Mouse (Mus musculus) heart, postnatal 0 days (tissue): ENCODE measurements around the gene Lamb3. TPM values are rescaled to one million over a fixed set of nuclear protein-coding genes. Genes with fewer than 3 reads are reported as not detected.

Source experiments
- ATAC-seq: fragments of 200-750 bp; cut with Nextera tagmentation; 2 replicates; pipeline ENCODE4 v1.8.0; 2017; ENCODE audit warnings: low read depth, moderate number of reproducible peaks, moderate library complexity; ENCODE audit not compliant: insufficient read depth
- DNase-seq: peaks from one replicate; pipeline ENCODE4 v3.0.0-alpha.2; 2016; ENCODE audit warnings: low spot score
- H3K27ac ChIP-seq: fragments of 300-500 bp; sonication (generic); 2 replicates; pipeline ENCODE4 v1.5.1; 2014; ENCODE audit warnings: low read depth, mild to moderate bottlenecking
- H3K27me3 ChIP-seq: fragments of 300-500 bp; sonication (generic); 2 replicates; pipeline ENCODE4 v1.6.1; 2014; ENCODE audit warnings: low read length, mixed read lengths; ENCODE audit not compliant: control insufficient read depth, insufficient read depth
- H3K36me3 ChIP-seq: fragments of 300-500 bp; sonication (generic); replicated peaks from 2 replicates; pipeline ENCODE4 v1.6.1; 2014; ENCODE audit warnings: low read length, mixed read lengths; ENCODE audit not compliant: control insufficient read depth, insufficient read depth
- H3K4me1 ChIP-seq: fragments of 300-500 bp; sonication (generic); 2 replicates; pipeline ENCODE4 v1.6.1; 2014; ENCODE audit warnings: antibody characterized with exemption; ENCODE audit not compliant: control insufficient read depth, insufficient read depth
- H3K4me2 ChIP-seq: fragments of 300-500 bp; sonication (generic); 2 replicates; pipeline ENCODE4 v1.6.1; 2014; ENCODE audit warnings: low read depth, mild to moderate bottlenecking, low read length, moderate library complexity
- H3K4me3 ChIP-seq: fragments of 300-500 bp; sonication (generic); 2 replicates; pipeline ENCODE4 v1.5.1; 2014; ENCODE audit warnings: low read depth, low read length
- H3K9ac ChIP-seq: fragments of 300-500 bp; sonication (generic); replicated peaks from 2 replicates; pipeline ENCODE4 v1.6.1; 2014; ENCODE audit warnings: low read depth, low read length, mixed read lengths
- H3K9me3 ChIP-seq: fragments of 300-500 bp; sonication (generic); replicated peaks from 2 replicates; pipeline ENCODE4 v1.6.1; 2016; ENCODE audit warnings: low read length; ENCODE audit not compliant: control insufficient read depth
- CTCF ChIP-seq: IDR thresholded peaks from 2 replicates; pipeline ENCODE4 v1.5.1; 2016; ENCODE audit warnings: antibody characterized with exemption, control low read depth, low read depth
- EP300 ChIP-seq: IDR thresholded peaks from 2 replicates; pipeline ENCODE4 v1.6.1; 2016; ENCODE audit warnings: antibody characterized with exemption, low read depth
- WGBS: fragments of 180-500 bp; shearing (Covaris S2); extraction: QIAGEN DNeasy Blood & Tissue Kit; methylation state at CpG from one replicate; pipeline ENCODE4 v1.1.7; 2014; 5-methylcytosine and 5-hydroxymethylcytosine counted together
- polyA plus RNA-seq: library from polyadenylated mRNA; unstranded; fragments of >200 nt; fragmentation: Nextera tagmentation; extraction: Ambion mirVana; gene quantifications from 2 replicates; pipeline ENCODE4 v1.2.1, GENCODE M21; 2015
- total RNA-seq: library from RNA; depleted of rRNA; stranded (reverse); fragments of >200 nt; gene quantifications from 2 replicates; pipeline ENCODE4 v1.2.3, GENCODE M21; 2014; ENCODE audit warnings: low replicate concordance

Lamb3 gene
- total and polyA plus RNA-seq, 2 experiments from 2014 or later: 8.1 to 9.8 TPM

- 65% methylated on average over 3 of the region's 3 CpGs for WGBS
- no peak overlapping the region for H3K4me3 ChIP-seq
- H3K4me1 ChIP-seq: no peaks in the 10 kb centered on the region
- DNase-seq (no peak), ATAC-seq (no peak)
- no peak overlapping the region for H3K9ac ChIP-seq
- H3K27me3 ChIP-seq: no peaks in the 10 kb centered on the region
- H3K9me3 ChIP-seq: no peaks in the 10 kb centered on the region
- H3K4me2 ChIP-seq: no peak overlapping the region
- H3K27ac ChIP-seq: no peak overlapping the region
- peaks cover 13% of the 10 kb centered on the region; the same call in 1 of the 2 replicates for H3K36me3 ChIP-seq
- TF ChIP-seq EP300 (no peak), CTCF (no peak)
Measured at GRCm38 (mm10) chr1:193359199-193359598, 151.7 kb downstream of the Lamb3 start.

- no peaks in the 10 kb centered on the region for H3K9me3 ChIP-seq
- peaks cover 3% of the 10 kb centered on the region; the same call in 1 of the 2 replicates for H3K36me3 ChIP-seq
- H3K27me3 ChIP-seq: no peaks in the 10 kb centered on the region
- ATAC-seq (no peak), DNase-seq (no peak)
- 48% methylated on average over 6 of the region's 6 CpGs for WGBS
- H3K27ac ChIP-seq: no peak overlapping the region
- no peak overlapping the region for H3K9ac ChIP-seq
- H3K4me3 ChIP-seq: no peak overlapping the region
- no peak for TF ChIP-seq EP300
- no peak for TF ChIP-seq CTCF
- H3K4me2 ChIP-seq: no peak overlapping the region
- no peaks in the 10 kb centered on the region for H3K4me1 ChIP-seq
Measured at GRCm38 (mm10) chr1:193361181-193361580, 153.7 kb downstream of the Lamb3 start.

GRCm38 (mm10) chr1:193362078-193362477, 154.6 kb downstream of the Lamb3 start:
- Histone ChIP-seq H3K27me3 (no peaks in the 10 kb centered on the region), H3K4me2 (no peak overlapping the region), H3K9me3 (no peaks in the 10 kb centered on the region), H3K4me3 (no peak overlapping the region), H3K27ac (no peak overlapping the region), H3K4me1 (no peaks in the 10 kb centered on the region), H3K36me3 (no peaks in the 10 kb centered on the region; the same call in 1 of the 2 replicates), H3K9ac (no peak overlapping the region)
- TF ChIP-seq EP300 (no peak), CTCF (no peak)
- no peak for DNase-seq
- no peak for ATAC-seq
- WGBS: 87% methylated on average over 7 of the region's 7 CpGs

DNA sequence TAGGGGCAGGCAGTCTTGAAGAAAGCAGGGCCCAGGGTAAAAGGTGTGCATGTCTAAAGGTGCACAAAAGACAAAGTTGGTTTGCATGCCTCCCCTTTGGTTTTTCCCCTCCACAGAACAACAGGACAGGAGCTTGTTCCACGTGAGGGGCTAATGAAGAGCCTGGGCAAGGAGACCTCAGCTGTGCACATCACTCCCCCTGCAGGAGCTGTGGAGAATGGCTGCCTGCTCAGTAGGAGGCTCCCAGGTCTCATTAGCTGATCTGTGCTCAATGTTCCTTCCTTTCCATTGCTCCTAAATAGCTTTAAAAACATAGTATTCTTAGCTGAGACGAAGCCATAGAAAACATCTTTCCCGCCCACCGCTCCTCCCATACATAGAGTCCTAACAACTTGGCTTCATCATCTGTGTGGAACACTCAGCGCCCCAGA, 156.3 kb downstream of the Lamb3 start:
- Histone ChIP-seq H3K4me1 (peaks cover 6% of the 10 kb centered on the region), H3K36me3 (no peaks in the 10 kb centered on the region; the same call in 1 of the 2 replicates), H3K9ac (no peak overlapping the region), H3K27ac (no peak overlapping the region), H3K9me3 (no peaks in the 10 kb centered on the region), H3K27me3 (no peaks in the 10 kb centered on the region), H3K4me3 (no peak overlapping the region), H3K4me2 (no peak overlapping the region)
- TF ChIP-seq CTCF: peak; percentile 84
- TF ChIP-seq EP300: no peak
- peak; percentile 67 for DNase-seq
- ATAC-seq: peak; percentile 66
- 61% methylated on average over 5 of the region's 5 CpGs for WGBS

DNA sequence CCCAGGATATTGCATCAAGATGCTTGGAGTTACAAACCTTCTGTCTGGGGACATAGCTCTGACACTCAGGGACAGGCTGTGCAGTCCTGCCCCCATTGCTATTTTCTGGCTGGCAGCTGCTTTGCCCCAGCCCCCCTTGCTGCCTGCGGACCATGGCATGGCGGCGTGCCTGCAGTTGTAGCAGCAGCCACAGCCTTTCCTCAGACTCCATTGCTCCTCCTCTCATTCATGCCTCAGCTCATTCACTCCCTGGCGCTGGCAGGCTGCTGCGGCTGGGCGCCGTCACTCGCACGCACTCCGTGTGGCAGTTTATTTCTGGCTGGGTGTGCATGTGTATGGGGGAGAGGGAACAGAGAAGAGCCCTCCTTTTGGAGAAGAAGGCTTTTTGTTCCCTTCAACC, 160.6 kb downstream of the Lamb3 start:
- TF ChIP-seq CTCF (no peak), EP300 (no peak)
- H3K4me1 ChIP-seq: peaks cover 14% of the 10 kb centered on the region
- H3K36me3 ChIP-seq: no peaks in the 10 kb centered on the region
- 0 out of 2 replicates have a peak overlapping the region, but pooled peaks have one; percentile 3 for H3K9ac ChIP-seq
- H3K4me3 ChIP-seq: no peak overlapping the region
- 26% methylated on average over 10 of the region's 10 CpGs for WGBS
- H3K4me2 ChIP-seq: peak overlapping the region; percentile 74; the same call in 1 of the 2 replicates
- ATAC-seq (peak; percentile 59), DNase-seq (peak; percentile 79)
- peak overlapping the region; percentile 67 for H3K27ac ChIP-seq
- no peaks in the 10 kb centered on the region for H3K9me3 ChIP-seq
- no peaks in the 10 kb centered on the region for H3K27me3 ChIP-seq

GRCm38 (mm10) chr1:193369091-193369490, 161.6 kb downstream of the Lamb3 start:
- peak overlapping the region; percentile 65; the same call in 1 of the 2 replicates for H3K27ac ChIP-seq
- WGBS: 43% methylated on average over 8 of the region's 8 CpGs
- ATAC-seq: no peak
- no peaks in the 10 kb centered on the region for H3K27me3 ChIP-seq
- no peak for TF ChIP-seq CTCF
- TF ChIP-seq EP300: no peak
- H3K9me3 ChIP-seq: no peaks in the 10 kb centered on the region
- peak overlapping the region; percentile 49 for H3K9ac ChIP-seq
- DNase-seq: no peak
- peak overlapping the region; percentile 46 for H3K4me3 ChIP-seq
- H3K4me1 ChIP-seq: peaks cover 14% of the 10 kb centered on the region
- peak overlapping the region; percentile 74 for H3K4me2 ChIP-seq
- H3K36me3 ChIP-seq: no peaks in the 10 kb centered on the region
